Mouse (Mus musculus): ENCODE results near the gene Ndnf.

DNA sequence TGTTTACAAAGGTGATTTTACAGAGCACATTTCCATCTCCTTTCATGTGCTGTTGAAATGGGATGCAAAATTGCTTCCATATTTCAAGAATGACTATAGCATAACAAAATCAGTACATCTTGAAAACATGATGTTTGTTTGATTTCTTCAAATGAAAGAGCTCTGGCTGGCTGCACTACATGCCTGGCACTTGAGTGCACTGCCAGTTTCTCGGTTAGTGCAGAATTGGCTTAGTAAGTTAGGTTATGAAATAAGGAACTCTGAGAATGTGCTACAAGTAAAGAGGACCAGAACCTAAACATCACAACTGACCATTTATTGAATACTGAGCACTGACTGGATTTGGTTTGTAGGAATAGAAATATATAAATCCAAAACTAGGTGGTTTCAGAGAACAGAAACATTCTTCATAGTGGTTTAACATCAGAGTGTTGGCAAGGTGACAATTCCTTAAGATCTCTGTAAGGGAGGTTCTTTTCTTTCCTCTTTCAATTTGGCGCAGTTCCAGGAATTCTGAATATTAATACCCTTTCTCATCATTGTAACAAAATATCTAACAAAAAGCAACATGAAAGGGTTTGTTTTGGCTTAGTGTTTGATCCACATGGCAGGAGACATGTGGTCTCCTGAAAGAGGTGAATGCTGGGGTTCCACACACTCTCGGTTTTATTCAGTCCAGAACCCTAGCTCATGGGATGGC, 48.2 kb upstream of the Ndnf start:
- TF ChIP-seq ZNF384 (IDR thresholded peaks at IDR 0.05; ENCODE audit: low read depth, low read length) (no peak), HCFC1 (IDR thresholded peaks at IDR 0.05; ENCODE audit: borderline replicate concordance, insufficient read depth, low read length) (no peak), ZC3H11A (IDR thresholded peaks at IDR 0.05; ENCODE audit: borderline replicate concordance, low read depth, low read length) (no peak)

Measured in ES-E14 (cell line).